Mouse (Mus musculus) E14TG2a.4 (cell line): ENCODE results near the gene Hnrnpa1.
A peak's percentile ranks its signal among the peaks of the same experiment; 100 is the strongest.

ENCODE experiments used
- H3K27me3 ChIP-seq: 2 replicates; pipeline ENCODE4 v1.6.1; 2014; ENCODE audit warnings: low read length, control low read depth; ENCODE audit not compliant: insufficient read depth
- H3K36me3 ChIP-seq: 2 replicates; pipeline ENCODE4 v1.6.1; 2014; ENCODE audit warnings: low read length, control low read depth; ENCODE audit not compliant: insufficient read depth
- H3K4me1 ChIP-seq: replicated peaks from 2 replicates; pipeline ENCODE4 v1.6.1; 2014; ENCODE audit warnings: low read depth, low read length, control low read depth
- H3K4me3 ChIP-seq: replicated peaks from 2 replicates; pipeline ENCODE4 v1.5.1; 2014; ENCODE audit warnings: mild to moderate bottlenecking, low read length
- H3K9me3 ChIP-seq: 2 replicates; pipeline ENCODE4 v1.6.1; 2014; ENCODE audit warnings: low read length, control low read depth
- CTCF ChIP-seq: conservative IDR thresholded peaks from 2 replicates; pipeline ENCODE4 v1.5.1; 2014; ENCODE audit warnings: low read length
- NANOG ChIP-seq: IDR thresholded peaks from 2 replicates; pipeline ENCODE4 v1.6.1; 2014; ENCODE audit warnings: borderline replicate concordance, low read length, mixed read lengths
- POU5F1 ChIP-seq: IDR thresholded peaks from 2 replicates; pipeline ENCODE4 v1.6.1; 2014; ENCODE audit warnings: low read length, borderline replicate concordance

The Hnrnpa1 gene

DNA sequence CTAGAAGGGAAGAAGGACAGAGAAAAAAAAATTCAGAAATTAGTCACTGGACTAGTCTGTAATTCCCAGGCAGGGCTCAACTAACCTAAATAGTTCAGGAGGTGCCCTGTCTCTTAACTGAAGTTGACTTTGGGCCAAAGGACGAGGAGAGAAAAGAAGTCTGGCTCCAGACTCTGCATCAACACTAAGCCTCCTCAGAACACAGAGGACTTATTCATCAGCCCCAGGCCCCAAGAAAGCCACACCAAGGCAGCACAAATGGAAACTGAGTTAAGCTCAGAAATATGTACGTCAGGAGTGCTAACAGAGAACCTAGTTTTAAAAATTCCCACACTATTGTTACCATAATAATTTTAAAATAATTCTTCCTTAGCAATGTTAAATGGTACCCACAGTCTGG lies 26.1 kb upstream of the Hnrnpa1 start:
- Histone ChIP-seq H3K4me1 (peaks cover 82% of the 10 kb centered on the region), H3K4me3 (peak overlapping the region; percentile 76), H3K36me3 (peaks cover 43% of the 10 kb centered on the region), H3K9me3 (no peaks in the 10 kb centered on the region), H3K27me3 (no peaks in the 10 kb centered on the region)
- no peak for TF ChIP-seq NANOG
- TF ChIP-seq POU5F1 = no peak
- no peak for TF ChIP-seq CTCF

DNA sequence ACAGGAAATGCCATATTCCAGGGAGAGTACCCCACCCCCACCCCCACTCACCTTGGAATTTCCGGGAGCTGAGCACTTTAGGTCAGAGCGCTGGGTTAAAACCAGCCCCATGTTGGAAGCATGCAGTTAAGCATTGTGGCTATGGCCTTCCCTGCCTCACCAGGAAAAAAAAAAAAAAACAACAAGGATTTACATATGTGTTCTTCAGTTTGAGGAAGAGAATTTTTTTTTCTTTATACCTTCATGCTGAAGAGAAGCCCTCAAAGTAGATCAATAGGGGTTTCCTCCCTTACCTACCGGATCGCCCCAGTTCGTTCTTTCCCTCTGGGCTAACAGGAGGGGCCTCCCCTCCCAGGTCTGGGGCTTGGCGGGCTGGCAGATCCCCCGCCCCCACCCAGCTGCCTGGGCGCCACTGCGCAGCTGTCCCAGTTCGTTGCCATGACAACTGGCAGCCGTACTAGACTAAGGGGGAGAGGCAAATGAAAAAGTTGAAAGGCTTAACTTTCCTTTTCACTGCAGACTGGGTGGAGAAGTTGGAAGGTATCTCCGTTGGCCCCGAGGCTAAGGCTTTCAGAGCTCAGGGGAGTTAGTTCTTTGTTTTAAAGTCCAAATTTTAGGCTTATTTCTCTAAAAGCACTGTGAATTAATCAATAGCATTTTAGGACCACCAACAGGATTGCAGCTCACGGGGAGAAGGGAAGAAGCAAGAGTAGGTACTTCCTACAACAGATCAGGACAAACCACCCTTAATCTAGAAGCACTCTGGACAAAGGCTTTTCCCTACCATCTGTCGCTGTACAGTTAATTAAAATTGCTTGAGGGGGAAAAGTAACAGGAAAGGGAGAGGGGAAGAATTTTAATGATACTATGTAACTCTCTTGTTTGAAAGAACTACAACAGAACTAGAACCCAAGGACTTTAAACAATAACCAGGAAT lies 25.0 kb upstream of the Hnrnpa1 start:
- H3K36me3 ChIP-seq = peaks cover 40% of the 10 kb centered on the region
- H3K4me3 ChIP-seq = peak overlapping the region; percentile 76
- H3K27me3 ChIP-seq = no peaks in the 10 kb centered on the region
- H3K9me3 ChIP-seq = no peaks in the 10 kb centered on the region
- no peak for TF ChIP-seq CTCF
- no peak for TF ChIP-seq POU5F1
- no peak for TF ChIP-seq NANOG
- H3K4me1 ChIP-seq = peaks cover 83% of the 10 kb centered on the region

DNA sequence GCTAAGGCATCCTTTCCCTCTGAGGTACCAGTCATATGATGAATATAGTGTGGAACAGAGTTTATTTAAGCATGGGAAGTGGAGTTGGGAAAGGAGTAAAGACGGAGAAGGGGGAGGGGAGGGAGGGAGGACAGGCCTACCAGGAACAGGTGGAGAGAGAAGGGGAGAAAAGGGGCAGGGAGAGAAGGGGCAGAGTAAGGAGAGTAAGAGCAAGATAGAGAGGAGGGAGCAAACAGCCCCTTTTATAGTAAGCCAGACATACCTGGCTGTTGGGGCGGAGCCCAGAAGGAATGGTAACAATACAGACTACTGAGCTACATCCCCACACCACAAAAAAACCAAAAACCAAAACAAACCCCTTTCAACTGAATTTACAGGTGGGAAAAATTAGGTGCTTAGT lies 24.2 kb upstream of the Hnrnpa1 start:
- no peaks in the 10 kb centered on the region for H3K9me3 ChIP-seq
- H3K27me3 ChIP-seq = no peaks in the 10 kb centered on the region
- TF ChIP-seq POU5F1 = no peak
- TF ChIP-seq CTCF = no peak
- TF ChIP-seq NANOG = no peak
- peak overlapping the region; percentile 76 for H3K4me3 ChIP-seq
- peaks cover 82% of the 10 kb centered on the region for H3K4me1 ChIP-seq
- H3K36me3 ChIP-seq = peaks cover 40% of the 10 kb centered on the region

DNA sequence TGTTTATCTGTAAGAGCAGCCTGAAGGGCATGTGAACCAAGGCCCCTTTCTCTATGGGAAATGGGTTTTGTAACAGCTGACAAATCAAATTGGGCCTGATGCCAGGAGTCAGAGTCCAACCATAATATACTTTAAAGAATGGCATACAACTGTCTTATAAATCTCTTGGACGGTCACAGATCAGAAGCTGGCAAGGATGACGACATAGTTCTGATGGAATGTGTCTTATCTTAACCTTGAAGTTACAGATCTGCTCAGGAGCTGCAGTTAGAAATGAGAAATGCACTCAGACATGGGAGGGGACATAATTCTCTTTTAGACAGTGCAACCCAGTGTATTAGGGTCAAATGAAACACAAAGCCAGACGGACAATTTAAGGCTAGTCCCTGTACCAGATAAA lies 19.4 kb upstream of the Hnrnpa1 start:
- H3K27me3 ChIP-seq = no peaks in the 10 kb centered on the region
- H3K4me3 ChIP-seq = no peak overlapping the region
- H3K4me1 ChIP-seq = peaks cover 83% of the 10 kb centered on the region
- no peak for TF ChIP-seq CTCF
- no peak for TF ChIP-seq POU5F1
- no peak for TF ChIP-seq NANOG
- peaks cover 42% of the 10 kb centered on the region for H3K36me3 ChIP-seq
- H3K9me3 ChIP-seq = no peaks in the 10 kb centered on the region

DNA sequence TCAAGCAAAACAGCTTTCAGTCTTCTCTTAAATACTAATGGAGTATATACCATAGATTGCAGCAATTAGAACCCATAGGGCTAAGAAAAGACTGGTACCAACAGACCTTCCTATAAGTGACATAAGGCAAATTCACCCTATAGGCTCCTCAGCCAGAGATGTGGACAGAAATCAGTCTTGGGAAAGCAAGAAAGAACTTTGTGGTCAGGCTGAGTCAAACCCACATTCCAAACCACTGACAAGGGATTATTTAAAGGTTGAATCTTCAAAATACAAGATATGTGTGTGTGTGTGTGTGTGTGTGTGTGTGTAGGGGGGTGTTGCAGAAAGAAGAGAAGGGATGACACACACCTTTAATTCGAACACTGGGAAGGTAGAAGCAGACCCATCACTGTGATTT lies 18.8 kb upstream of the Hnrnpa1 start:
- peaks cover 42% of the 10 kb centered on the region for H3K36me3 ChIP-seq
- H3K9me3 ChIP-seq = no peaks in the 10 kb centered on the region
- no peak for TF ChIP-seq POU5F1
- no peak for TF ChIP-seq CTCF
- peaks cover 81% of the 10 kb centered on the region for H3K4me1 ChIP-seq
- H3K4me3 ChIP-seq = no peak overlapping the region
- no peaks in the 10 kb centered on the region for H3K27me3 ChIP-seq

DNA sequence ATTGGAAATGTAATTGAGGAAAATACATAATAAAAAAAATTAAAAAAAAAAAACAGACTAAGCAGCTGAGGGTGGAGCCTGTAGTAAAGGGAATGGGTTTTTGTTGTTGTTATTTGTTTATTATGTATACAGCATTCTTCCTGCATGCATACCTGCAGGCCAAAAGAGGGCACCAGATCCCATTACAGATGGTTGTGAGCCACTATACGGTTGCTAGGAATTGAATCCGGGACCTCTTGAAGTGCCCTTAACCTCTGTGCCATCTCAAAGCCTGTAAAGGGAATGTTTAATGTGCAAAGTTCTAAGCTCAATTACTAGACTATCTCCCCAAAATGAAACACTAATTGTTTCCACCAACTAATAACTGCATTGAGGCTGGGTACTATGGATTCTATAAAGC lies 16.1 kb upstream of the Hnrnpa1 start:
- peaks cover 76% of the 10 kb centered on the region for H3K4me1 ChIP-seq
- TF ChIP-seq POU5F1 (no peak), CTCF (peak; percentile 8; the same call in 1 of the 2 replicates)
- H3K4me3 ChIP-seq = no peak overlapping the region
- peaks cover 46% of the 10 kb centered on the region for H3K36me3 ChIP-seq
- no peaks in the 10 kb centered on the region for H3K27me3 ChIP-seq
- no peaks in the 10 kb centered on the region for H3K9me3 ChIP-seq

DNA sequence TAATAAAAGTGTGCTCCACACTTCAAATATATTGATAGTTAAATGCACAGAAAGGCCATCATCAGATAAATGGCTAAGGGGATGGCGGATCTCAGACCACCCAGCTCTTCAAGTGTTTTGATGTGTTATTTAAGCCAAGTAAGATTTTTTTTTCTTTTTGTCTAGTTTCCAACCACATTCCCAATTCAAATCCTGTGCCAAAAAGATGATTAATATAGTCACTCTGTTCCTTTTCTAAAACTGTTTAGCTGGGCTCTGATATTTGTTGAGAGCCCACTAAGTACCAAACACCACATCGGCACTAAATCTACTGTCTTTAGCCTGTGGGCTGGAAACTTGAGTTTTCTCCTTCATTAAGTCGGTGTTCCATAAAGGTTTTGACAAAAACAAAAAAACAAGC lies 13.2 kb upstream of the Hnrnpa1 start:
- Histone ChIP-seq H3K4me3 (no peak overlapping the region), H3K9me3 (no peaks in the 10 kb centered on the region), H3K4me1 (peaks cover 77% of the 10 kb centered on the region), H3K36me3 (peaks cover 33% of the 10 kb centered on the region), H3K27me3 (no peaks in the 10 kb centered on the region)
- TF ChIP-seq NANOG (no peak), POU5F1 (no peak), CTCF (no peak)

DNA sequence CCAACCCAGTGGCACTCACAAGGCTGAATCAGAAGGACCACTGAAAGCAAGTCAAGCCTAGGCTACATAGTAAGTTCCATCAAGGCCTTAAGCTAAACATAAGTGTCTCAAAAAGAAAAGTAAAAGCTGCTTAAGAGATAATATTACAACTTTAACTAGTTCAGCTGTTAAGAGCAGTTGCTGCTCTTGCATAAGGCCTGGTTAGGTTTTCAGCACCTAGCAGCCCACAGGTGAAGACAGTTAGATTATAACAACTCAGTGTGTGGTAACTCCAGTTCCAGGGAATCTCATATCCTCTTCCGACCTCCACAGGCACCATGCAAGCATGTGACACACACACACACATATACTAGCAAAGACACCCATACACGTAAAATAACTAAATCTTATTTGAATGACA lies 12.7 kb upstream of the Hnrnpa1 start:
- Histone ChIP-seq H3K27me3 (no peaks in the 10 kb centered on the region), H3K4me1 (peaks cover 82% of the 10 kb centered on the region), H3K4me3 (no peak overlapping the region), H3K36me3 (peaks cover 37% of the 10 kb centered on the region), H3K9me3 (no peaks in the 10 kb centered on the region)
- TF ChIP-seq CTCF (no peak), NANOG (no peak), POU5F1 (no peak)
